Mouse (Mus musculus): ENCODE measurements around the gene Trip13. TPM values are rescaled to one million over a fixed set of nuclear protein-coding genes. Genes with fewer than 3 reads are reported as not detected.
A peak's percentile ranks its signal among the peaks of the same experiment; 100 is the strongest.

Trip13 gene
- polyA plus RNA-seq, 1 experiment, result 0.38 TPM

GRCm38 (mm10) chr13:73886601-73887000, 51.0 kb downstream of the Trip13 start:
- DNase-seq (ENCODE audit: low read depth), result peak; percentile 13

- peak; percentile 23 for DNase-seq (ENCODE audit: low read depth)
Measured at GRCm38 (mm10) chr13:73886066-73886465, 51.5 kb downstream of the Trip13 start.

- DNase-seq (ENCODE audit: low read depth), result no peak
Measured at GRCm38 (mm10) chr13:73885656-73886055, 51.9 kb downstream of the Trip13 start.

- no peak for DNase-seq (ENCODE audit: low read depth)
Measured at GRCm38 (mm10) chr13:73881347-73881746, 56.2 kb downstream of the Trip13 start.

GRCm38 (mm10) chr13:73879824-73880223, 57.8 kb downstream of the Trip13 start:
- DNase-seq (ENCODE audit: low read depth), result no peak

GRCm38 (mm10) chr13:73872159-73872558, 65.4 kb downstream of the Trip13 start:
- no peak for DNase-seq (ENCODE audit: low read depth)

Other genes with a start within 250 kb of the Trip13 start
- 1.3 and 1.6 TPM in 2 replicates for gene Slc6a19, start 232.9 kb downstream of the Trip13 start, polyA plus RNA-seq (2012; rRNA removed)
- gene Slc12a7, start 204.7 kb downstream of the Trip13 start, polyA plus RNA-seq (2012; rRNA removed), result 36.2 and 42.9 TPM in 2 replicates
- 4.6 and 5.8 TPM in 2 replicates for gene Nkd2, start 90.2 kb downstream of the Trip13 start, polyA plus RNA-seq (2012; rRNA removed)
- 21.8 and 28.1 TPM in 2 replicates for gene Brd9, start within 50 bp of the Trip13 start, polyA plus RNA-seq (2012; rRNA removed)
- gene Zdhhc11, start 26.1 kb upstream of the Trip13 start, polyA plus RNA-seq (2012; rRNA removed), result 0.08 and 0.24 TPM in 2 replicates
- 11.8 and 14.3 TPM in 2 replicates for gene Tppp, start 71.6 kb upstream of the Trip13 start, polyA plus RNA-seq (2012; rRNA removed)
- gene Cep72, start 124.5 kb upstream of the Trip13 start, polyA plus RNA-seq (2012; rRNA removed), result 2.1 and 2.4 TPM in 2 replicates
- gene Slc9a3, start 183.7 kb upstream of the Trip13 start, polyA plus RNA-seq (2012; rRNA removed), result 3.1 and 7.0 TPM in 2 replicates

All from gonadal fat pad, adult 2 months (tissue).